10 mouse cellular contexts compared by ENCODE assay signal in the genomic region with DNA sequence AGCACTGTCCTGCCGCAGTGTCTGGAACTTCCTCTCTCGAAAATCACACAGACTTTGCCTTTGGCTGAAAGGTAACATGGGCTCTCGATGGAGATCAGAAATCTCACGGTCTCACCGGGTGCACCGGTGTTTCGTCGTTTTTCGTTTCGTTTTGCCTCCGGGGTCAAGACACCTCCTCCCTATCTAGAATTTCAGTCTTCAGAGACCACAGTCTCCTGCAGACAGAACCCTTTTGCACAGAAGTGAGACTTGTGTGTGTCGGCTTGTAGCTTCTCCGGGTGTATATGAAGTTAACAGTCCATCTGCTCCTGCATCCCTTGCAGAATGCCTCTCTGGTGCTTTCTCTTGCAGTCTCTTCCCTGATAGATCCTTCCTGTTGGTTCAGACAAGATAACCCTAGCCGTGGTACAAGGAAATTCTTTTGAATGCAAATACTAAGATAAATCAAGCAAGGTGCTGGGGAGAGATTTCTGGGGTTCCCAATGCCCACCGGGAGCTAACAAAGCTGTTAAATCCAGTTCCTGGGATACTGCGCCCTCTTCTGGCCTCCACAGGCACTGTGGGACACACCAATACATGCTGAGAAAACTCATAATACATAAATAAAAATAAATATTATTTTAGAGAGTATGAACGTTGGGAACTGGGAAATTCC. TPM values are rescaled to one million over a fixed set of nuclear protein-coding genes. Genes with fewer than 3 reads are reported as not detected.
DNase-seq lines count a peak whose midpoint lies in the region; ATAC-seq and TF ChIP-seq lines count a peak whose summit lies in the region.
"Had no signal": no experiment of that assay in that cellular context is flagged by ENCODE, and none has a peak within 500 bp of the region (broad histone marks: within the 10 kb centered on the region; RNA-seq: fewer than 3 reads in every experiment).

No protein-coding gene starts in this region.

- H3K36me3 ChIP-seq in lung, embryonic 14.5 days (ENCODE audit: insufficient read depth), result no peaks in the 10 kb centered on the region
- no peaks in the 10 kb centered on the region for H3K36me3 ChIP-seq in forebrain, embryonic 11.5 days (ENCODE audit: control insufficient read depth, insufficient read depth, low read length)
- H3K36me3 ChIP-seq in neural tube, embryonic 15.5 days, result no peaks in the 10 kb centered on the region
- H3K36me3 ChIP-seq: G1E had no signal

- no peak overlapping the region for H3K27ac ChIP-seq in lung, embryonic 14.5 days (ENCODE audit: low read depth)
- no peak overlapping the region for H3K27ac ChIP-seq in forebrain, embryonic 11.5 days (ENCODE audit: low read depth, low read length)
- H3K27ac ChIP-seq in neural tube, embryonic 15.5 days (replicated peaks), result no peak overlapping the region

- intact Hi-C loops in left cerebral cortex, postnatal 36 days (cut with DNase I), result no loop called here

- H3K9me3 ChIP-seq in lung, embryonic 14.5 days (ENCODE audit: low read depth, low read length), result no peaks in the 10 kb centered on the region; the same call in 1 of the 2 replicates
- no peaks in the 10 kb centered on the region for H3K9me3 ChIP-seq in forebrain, embryonic 11.5 days (ENCODE audit: control insufficient read depth, low read length)
- no peaks in the 10 kb centered on the region for H3K9me3 ChIP-seq in neural tube, embryonic 15.5 days (replicated peaks)
- H3K9me3 ChIP-seq: G1E had no signal

- ATAC-seq in lung, embryonic 14.5 days (ENCODE audit: insufficient read depth), result no peak
- no peak for ATAC-seq in forebrain, embryonic 11.5 days (replicated peaks; ENCODE audit: low FRiP score)
- no peak for ATAC-seq in neural tube, embryonic 15.5 days (ENCODE audit: low FRiP score)

- no peaks in the 10 kb centered on the region for H3K4me1 ChIP-seq in lung, embryonic 14.5 days (ENCODE audit: insufficient read depth)
- H3K4me1 ChIP-seq in forebrain, embryonic 11.5 days (replicated peaks; ENCODE audit: control insufficient read depth, insufficient read depth, low read length), result no peaks in the 10 kb centered on the region
- no peaks in the 10 kb centered on the region for H3K4me1 ChIP-seq in neural tube, embryonic 15.5 days

- H3K4me2 ChIP-seq in lung, embryonic 14.5 days, result no peak overlapping the region
- no peak overlapping the region for H3K4me2 ChIP-seq in forebrain, embryonic 11.5 days (ENCODE audit: low read depth, low read length, severe bottlenecking)
- no peak overlapping the region for H3K4me2 ChIP-seq in neural tube, embryonic 15.5 days

- no peaks in the 10 kb centered on the region for H3K27me3 ChIP-seq in lung, embryonic 14.5 days (ENCODE audit: insufficient read depth, low read length)
- H3K27me3 ChIP-seq in forebrain, embryonic 11.5 days (ENCODE audit: control insufficient read depth, insufficient read depth, low read length), result no peaks in the 10 kb centered on the region
- no peaks in the 10 kb centered on the region; the same call in 1 of the 2 replicates for H3K27me3 ChIP-seq in neural tube, embryonic 15.5 days (replicated peaks)

- TF ChIP-seq CTCF in lung, embryonic 14.5 days (IDR thresholded peaks at IDR 0.05; ENCODE audit: low read depth), result 0 out of 2 replicates have a peak, but pooled peaks have one; percentile 30

- 64% methylated on average over 17 of the region's 17 CpGs for WGBS in lung, embryonic 14.5 days
- WGBS in forebrain, embryonic 11.5 days, result 77% methylated on average over 17 of the region's 17 CpGs
- 76% methylated on average over 17 of the region's 17 CpGs for WGBS in neural tube, embryonic 15.5 days

- peak; percentile 38 to 68 for DNase-seq in cerebellum, postnatal 14 days
- no peak for DNase-seq in cerebellum, adult 9-11 months
- DNase-seq in lung, embryonic 14.5 days, result peak; percentile 41
- no peak for DNase-seq in lung, adult 18-20 months
- peak; percentile 35 for DNase-seq in brain, adult 2 months (ENCODE audit: low read depth, low spot score)
- peak; percentile 11 to 17 for DNase-seq in left cerebral cortex, postnatal 36 days (ENCODE audit: low spot score in 2 of 2)
- no peak for DNase-seq in forebrain, embryonic 11.5 days (ENCODE audit: low spot score)

- no peak overlapping the region for H3K9ac ChIP-seq in lung, embryonic 14.5 days
- no peak overlapping the region for H3K9ac ChIP-seq in forebrain, embryonic 11.5 days (ENCODE audit: low read length)
- no peak overlapping the region for H3K9ac ChIP-seq in neural tube, embryonic 15.5 days (replicated peaks)

- no peak overlapping the region for H3K4me3 ChIP-seq in lung, embryonic 14.5 days (ENCODE audit: low read depth, low read length)
- no peak overlapping the region for H3K4me3 ChIP-seq in forebrain, embryonic 11.5 days (ENCODE audit: low read depth, low read length)
- no peak overlapping the region for H3K4me3 ChIP-seq in neural tube, embryonic 15.5 days (replicated peaks)

RNA-seq across cellular contexts. Expression of a gene that starts 22.5 kb away (rescaled TPM):
- not detected in 2 replicates for polyA plus RNA-seq in lung, embryonic 14.5 days (2014; fragmentation: Nextera tagmentation; extraction: Ambion mirVana)
- not detected for total RNA-seq in left cerebral cortex, postnatal 36 days (2021)
- not detected in 2 replicates for polyA plus RNA-seq in forebrain, embryonic 11.5 days (2014; fragmentation: Nextera tagmentation; extraction: Ambion mirVana)
- not detected in 2 replicates for polyA plus RNA-seq in neural tube, embryonic 15.5 days (2015; fragmentation: Nextera tagmentation; extraction: Ambion mirVana)
- total RNA-seq: G1E had no signal
- polyA plus RNA-seq: G1E; limb, embryonic 14.5 days had no signal

RNA-seq across cellular contexts. Expression of a gene that starts 27.8 kb away (rescaled TPM):
- polyA plus RNA-seq in lung, embryonic 14.5 days (2014; fragmentation: Nextera tagmentation; extraction: Ambion mirVana), result not detected in 2 replicates
- not detected for total RNA-seq in left cerebral cortex, postnatal 36 days (2021)
- not detected in 2 replicates for polyA plus RNA-seq in forebrain, embryonic 11.5 days (2014; fragmentation: Nextera tagmentation; extraction: Ambion mirVana)
- not detected in 2 replicates for polyA plus RNA-seq in neural tube, embryonic 15.5 days (2015; fragmentation: Nextera tagmentation; extraction: Ambion mirVana)
- total RNA-seq: G1E had no signal
- polyA plus RNA-seq: G1E; limb, embryonic 14.5 days had no signal

RNA-seq across cellular contexts. Expression of a gene that starts 43.9 kb away (rescaled TPM):
- not detected in 2 replicates for polyA plus RNA-seq in lung, embryonic 14.5 days (2014; fragmentation: Nextera tagmentation; extraction: Ambion mirVana)
- total RNA-seq in left cerebral cortex, postnatal 36 days (2021), result not detected
- polyA plus RNA-seq in forebrain, embryonic 11.5 days (2014; fragmentation: Nextera tagmentation; extraction: Ambion mirVana), result not detected in 2 replicates
- not detected in 2 replicates for polyA plus RNA-seq in neural tube, embryonic 15.5 days (2015; fragmentation: Nextera tagmentation; extraction: Ambion mirVana)
- polyA plus RNA-seq: G1E; limb, embryonic 14.5 days had no signal

Comparison
In these comparisons a context has a peak if more than half of its experiments do, and no peak if none do; other contexts are left out.
1. DNase-seq: peak in cerebellum, postnatal 14 days (2 of 2), lung, embryonic 14.5 days (single experiment), brain, adult 2 months (single experiment) and left cerebral cortex, postnatal 36 days (2 of 2); none in cerebellum, adult 9-11 months (single experiment), lung, adult 18-20 months (0 of 2) and forebrain, embryonic 11.5 days (single experiment).